Mouse (Mus musculus): Measurements from ENCODE around the gene Plcg2.

GRCm38 (mm10) chr8:117639631-117640030, 141.5 kb downstream of the Plcg2 start:
- TF ChIP-seq CTCF (IDR thresholded peaks at IDR 0.05; ENCODE audit: extremely low read depth, insufficient read length, insufficient replicate concordance, low read depth, low read length) (peak; percentile 11; the same call in 1 of the 2 replicates), POLR2A (IDR thresholded peaks at IDR 0.05; ENCODE audit: low read depth, low read length) (no peak)
